Mouse (Mus musculus): ENCODE data around the gene Bcl7c. TPM values are rescaled to one million over a fixed set of nuclear protein-coding genes. Genes with fewer than 3 reads are reported as not detected.

Bcl7c gene
- polyA plus RNA-seq (2015; fragmentation: Nextera tagmentation; extraction: Ambion mirVana), result 36.9 and 37.5 TPM in 2 replicates

GRCm38 (mm10) chr7:127708207-127709078 lies at the start of gene Bcl7c:
Gene Bcl7c (minus strand): TSS chr7:127708933.
- H3K4me3 ChIP-seq (ENCODE audit: low read length), result peak within 1 kb of the TSS; percentile 82
- H3K4me2 ChIP-seq (ENCODE audit: low read depth, low read length), result peak within 1 kb of the TSS; percentile 84
- peak within 1 kb of the TSS; percentile 93 for H3K9ac ChIP-seq (ENCODE audit: low read length)
- peak within 1 kb of the TSS; percentile 98 for H3K27ac ChIP-seq (ENCODE audit: low read length)
- no peaks in the 10 kb centered on the region for H3K27me3 ChIP-seq (ENCODE audit: control insufficient read depth, insufficient read depth, low read length)
- peaks cover 18% of the 10 kb centered on the region for H3K36me3 ChIP-seq (ENCODE audit: control insufficient read depth, insufficient read depth)
- peaks cover 29% of the 10 kb centered on the region for H3K4me1 ChIP-seq (ENCODE audit: control insufficient read depth, insufficient read depth, low read length)
- WGBS, result 1% methylated on average over 88 of the region's 90 CpGs
- no peaks in the 10 kb centered on the region for H3K9me3 ChIP-seq (replicated peaks; ENCODE audit: control insufficient read depth, low read length)
- peak; percentile 85 for ATAC-seq (replicated peaks; ENCODE audit: extremely low read depth, insufficient read depth, low FRiP score)

DNA sequence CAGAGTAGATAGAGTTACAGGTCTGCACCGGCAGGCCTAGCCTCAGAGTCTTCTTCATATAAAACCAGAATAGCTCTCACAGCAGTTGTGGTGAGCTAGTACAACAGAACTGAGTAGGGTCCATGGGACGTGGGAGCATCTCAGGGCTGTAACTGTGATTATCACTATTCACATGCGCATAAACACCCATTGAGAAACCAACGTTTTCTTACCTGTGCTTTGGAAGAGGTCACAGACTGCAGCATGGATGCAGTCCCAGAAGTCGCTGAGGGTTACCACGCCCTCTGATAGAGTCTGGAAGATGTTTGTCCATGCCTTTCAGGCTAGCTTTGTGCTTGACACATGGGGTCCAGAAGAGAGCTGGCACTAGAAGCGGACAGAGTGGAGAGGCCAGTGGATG lies 45.0 kb upstream of the Bcl7c start:
- no peaks in the 10 kb centered on the region for H3K4me1 ChIP-seq (ENCODE audit: control insufficient read depth, insufficient read depth, low read length)
- no peak for ATAC-seq (replicated peaks; ENCODE audit: extremely low read depth, insufficient read depth, low FRiP score)
- no peaks in the 10 kb centered on the region for H3K9me3 ChIP-seq (replicated peaks; ENCODE audit: control insufficient read depth, low read length)
- H3K9ac ChIP-seq (ENCODE audit: low read length), result no peak overlapping the region
- no peak overlapping the region for H3K27ac ChIP-seq (ENCODE audit: low read length)
- peaks cover 40% of the 10 kb centered on the region for H3K36me3 ChIP-seq (ENCODE audit: control insufficient read depth, insufficient read depth)
- WGBS, result 89% methylated on average over 7 of the region's 7 CpGs
- H3K27me3 ChIP-seq (ENCODE audit: control insufficient read depth, insufficient read depth, low read length), result no peaks in the 10 kb centered on the region
- H3K4me2 ChIP-seq (ENCODE audit: low read depth, low read length), result no peak overlapping the region
- H3K4me3 ChIP-seq (ENCODE audit: low read length), result no peak overlapping the region

DNA sequence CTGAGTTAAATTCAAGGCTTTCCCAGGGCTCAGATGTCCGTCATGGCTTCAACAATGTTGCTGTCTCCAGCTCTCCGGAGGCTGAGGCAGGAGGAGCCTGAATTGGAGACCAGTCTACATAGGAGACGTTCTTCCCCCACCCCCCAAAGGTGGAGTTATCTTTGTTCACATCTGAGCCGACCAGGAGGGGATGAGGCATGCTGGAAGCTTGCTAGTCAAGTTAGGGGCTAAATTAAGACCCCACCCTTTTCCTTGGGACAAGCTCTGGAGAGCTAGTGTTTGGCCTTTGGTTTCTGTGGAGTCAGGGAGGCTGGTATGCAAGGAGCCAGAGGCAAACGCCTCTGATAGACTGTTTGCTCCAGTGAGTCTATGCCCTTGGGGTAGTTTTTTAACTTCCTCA lies 44.4 kb upstream of the Bcl7c start:
- no peak for ATAC-seq (replicated peaks; ENCODE audit: extremely low read depth, insufficient read depth, low FRiP score)
- H3K27ac ChIP-seq (ENCODE audit: low read length), result no peak overlapping the region
- H3K36me3 ChIP-seq (ENCODE audit: control insufficient read depth, insufficient read depth), result peaks cover 40% of the 10 kb centered on the region

DNA sequence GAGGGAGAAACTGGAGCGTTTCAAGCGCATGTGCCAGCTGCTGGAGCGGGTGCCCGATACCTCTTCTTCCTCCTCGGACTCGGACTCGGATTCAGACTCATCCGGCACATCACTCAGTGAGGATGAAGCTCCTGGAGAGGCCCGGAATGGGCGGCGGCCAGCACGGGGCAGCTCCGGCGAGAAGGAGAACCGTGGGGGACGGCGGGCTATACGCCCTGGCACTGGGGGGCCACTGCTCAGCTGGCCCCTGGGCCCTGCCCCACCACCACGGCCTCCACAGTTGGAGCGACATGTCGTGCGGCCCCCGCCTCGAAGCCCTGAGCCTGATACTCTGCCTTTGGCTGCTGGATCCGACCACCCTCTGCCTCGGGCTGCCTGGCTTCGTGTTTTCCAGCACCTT lies 43.3 kb upstream of the Bcl7c start:
- H3K36me3 ChIP-seq (ENCODE audit: control insufficient read depth, insufficient read depth), result peaks cover 40% of the 10 kb centered on the region
- ATAC-seq (replicated peaks; ENCODE audit: extremely low read depth, insufficient read depth, low FRiP score), result no peak
- H3K9ac ChIP-seq (ENCODE audit: low read length), result no peak overlapping the region

More for the DNA sequence above, 44.4 kb upstream of the Bcl7c start:
- Histone ChIP-seq H3K4me3 (ENCODE audit: low read length) (no peak overlapping the region), H3K27me3 (ENCODE audit: control insufficient read depth, insufficient read depth, low read length) (no peaks in the 10 kb centered on the region), H3K4me1 (ENCODE audit: control insufficient read depth, insufficient read depth, low read length) (no peaks in the 10 kb centered on the region), H3K9ac (ENCODE audit: low read length) (no peak overlapping the region), H3K9me3 (replicated peaks; ENCODE audit: control insufficient read depth, low read length) (no peaks in the 10 kb centered on the region), H3K4me2 (ENCODE audit: low read depth, low read length) (no peak overlapping the region)
- WGBS, result 72% methylated on average over 5 of the region's 5 CpGs

DNA sequence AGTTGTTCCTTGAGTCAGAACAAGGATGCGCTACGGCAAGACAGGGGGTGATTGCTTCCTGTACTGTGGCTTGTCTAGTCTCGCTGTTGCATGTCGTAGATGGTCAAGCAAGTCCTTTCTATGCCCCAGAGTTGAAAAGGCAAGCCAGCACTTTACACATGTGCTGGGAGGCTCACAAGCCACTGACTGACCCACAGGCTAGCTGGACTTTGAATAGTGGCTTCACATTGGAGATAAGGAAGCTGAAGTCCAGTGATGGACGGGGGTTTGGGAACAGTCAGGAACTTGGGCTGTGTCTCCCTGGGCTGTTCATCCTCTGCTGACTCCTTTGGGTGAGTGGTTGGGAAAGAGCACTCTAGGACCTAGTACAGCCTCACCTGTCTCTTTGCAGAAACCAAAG lies 42.9 kb upstream of the Bcl7c start:
- H3K4me3 ChIP-seq (ENCODE audit: low read length), result no peak overlapping the region
- no peak overlapping the region for H3K9ac ChIP-seq (ENCODE audit: low read length)
- WGBS, result 88% methylated on average over 5 of the region's 5 CpGs
- peaks cover 40% of the 10 kb centered on the region for H3K36me3 ChIP-seq (ENCODE audit: control insufficient read depth, insufficient read depth)
- H3K9me3 ChIP-seq (replicated peaks; ENCODE audit: control insufficient read depth, low read length), result no peaks in the 10 kb centered on the region
- no peak overlapping the region for H3K4me2 ChIP-seq (ENCODE audit: low read depth, low read length)
- H3K27ac ChIP-seq (ENCODE audit: low read length), result no peak overlapping the region
- ATAC-seq (replicated peaks; ENCODE audit: extremely low read depth, insufficient read depth, low FRiP score), result no peak
- peaks cover 7% of the 10 kb centered on the region for H3K4me1 ChIP-seq (ENCODE audit: control insufficient read depth, insufficient read depth, low read length)
- no peaks in the 10 kb centered on the region for H3K27me3 ChIP-seq (ENCODE audit: control insufficient read depth, insufficient read depth, low read length)

More for the DNA sequence above, 43.3 kb upstream of the Bcl7c start:
- H3K4me1 ChIP-seq (ENCODE audit: control insufficient read depth, insufficient read depth, low read length), result peaks cover 6% of the 10 kb centered on the region
- no peaks in the 10 kb centered on the region for H3K27me3 ChIP-seq (ENCODE audit: control insufficient read depth, insufficient read depth, low read length)
- H3K27ac ChIP-seq (ENCODE audit: low read length), result no peak overlapping the region
- H3K9me3 ChIP-seq (replicated peaks; ENCODE audit: control insufficient read depth, low read length), result no peaks in the 10 kb centered on the region
- no peak overlapping the region for H3K4me2 ChIP-seq (ENCODE audit: low read depth, low read length)
- WGBS, result 95% methylated on average over 27 of the region's 27 CpGs
- H3K4me3 ChIP-seq (ENCODE audit: low read length), result no peak overlapping the region

DNA sequence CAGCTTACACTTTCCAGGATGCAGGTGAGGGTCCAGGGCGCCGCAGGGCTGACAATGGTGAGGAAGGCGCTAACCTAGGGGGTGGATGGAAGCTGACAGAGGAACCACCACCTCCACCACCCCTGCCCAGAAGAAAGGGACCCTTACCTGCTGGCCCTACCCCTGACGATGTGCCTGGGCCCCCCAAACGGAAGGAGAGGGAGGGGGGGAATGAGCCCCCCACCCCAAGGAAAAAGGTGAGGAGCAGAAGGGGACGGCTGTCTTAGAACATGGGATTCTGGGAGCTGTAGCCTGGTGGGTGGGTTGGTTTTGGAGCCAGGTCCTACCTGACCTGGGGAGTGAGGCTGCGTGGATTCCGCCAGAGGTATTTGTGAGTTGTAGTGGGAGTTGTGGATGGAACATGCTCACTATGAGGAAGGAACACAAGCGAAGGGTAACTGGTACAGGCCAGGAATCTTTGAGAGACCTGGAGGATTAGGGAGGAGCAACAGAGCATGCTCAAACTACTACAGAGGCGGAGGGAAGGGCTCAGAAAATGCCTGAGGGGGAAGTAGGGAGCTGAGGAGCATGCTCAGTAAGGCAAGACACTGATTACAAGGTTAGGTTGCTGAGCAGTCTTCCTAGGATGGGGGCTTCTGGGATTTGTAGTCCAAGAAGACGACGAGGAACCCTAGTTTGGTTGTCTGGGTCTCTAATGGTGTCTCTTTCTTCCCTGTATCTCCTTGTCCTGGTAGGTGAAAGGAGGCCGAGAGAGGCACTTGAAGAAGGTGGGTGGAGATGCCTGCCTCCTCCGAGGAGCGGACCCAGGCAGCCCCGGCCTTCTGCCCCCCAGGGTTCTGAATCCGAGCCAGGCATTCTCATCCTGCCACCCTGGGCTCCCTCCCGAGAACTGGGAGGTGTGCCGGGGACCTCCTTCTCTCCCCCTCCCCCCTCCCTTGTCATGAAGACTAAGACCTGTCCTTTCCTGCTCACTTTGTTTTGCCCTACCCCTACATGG lies 41.7 kb upstream of the Bcl7c start:
- H3K27me3 ChIP-seq (ENCODE audit: control insufficient read depth, insufficient read depth, low read length), result no peaks in the 10 kb centered on the region
- H3K4me2 ChIP-seq (ENCODE audit: low read depth, low read length), result no peak overlapping the region
- H3K9ac ChIP-seq (ENCODE audit: low read length), result no peak overlapping the region
- 84% methylated on average over 19 of the region's 19 CpGs for WGBS
- H3K36me3 ChIP-seq (ENCODE audit: control insufficient read depth, insufficient read depth), result peaks cover 40% of the 10 kb centered on the region
- ATAC-seq (replicated peaks; ENCODE audit: extremely low read depth, insufficient read depth, low FRiP score), result no peak
- H3K4me1 ChIP-seq (ENCODE audit: control insufficient read depth, insufficient read depth, low read length), result peaks cover 7% of the 10 kb centered on the region
- H3K4me3 ChIP-seq (ENCODE audit: low read length), result no peak overlapping the region
- H3K27ac ChIP-seq (ENCODE audit: low read length), result no peak overlapping the region
- no peaks in the 10 kb centered on the region for H3K9me3 ChIP-seq (replicated peaks; ENCODE audit: control insufficient read depth, low read length)

DNA sequence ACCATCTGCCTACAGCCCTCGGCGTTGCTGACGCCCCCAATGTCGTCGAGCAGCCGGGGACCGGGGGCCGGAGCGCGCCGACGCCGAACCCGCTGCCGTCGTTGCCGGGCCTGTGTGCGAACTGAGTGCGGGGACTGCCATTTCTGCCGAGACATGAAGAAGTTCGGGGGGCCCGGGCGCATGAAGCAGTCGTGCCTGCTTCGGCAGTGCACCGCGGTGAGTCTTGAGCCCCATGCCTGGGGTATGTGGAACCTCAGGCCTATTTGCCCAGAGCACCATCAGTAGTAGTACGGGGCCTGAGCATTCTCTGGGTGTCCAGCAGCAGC lies 39.5 kb upstream of the Bcl7c start:
- Histone ChIP-seq H3K9ac (ENCODE audit: low read length) (no peak overlapping the region), H3K36me3 (ENCODE audit: control insufficient read depth, insufficient read depth) (peaks cover 35% of the 10 kb centered on the region), H3K27ac (ENCODE audit: low read length) (no peak overlapping the region), H3K27me3 (ENCODE audit: control insufficient read depth, insufficient read depth, low read length) (no peaks in the 10 kb centered on the region), H3K4me1 (ENCODE audit: control insufficient read depth, insufficient read depth, low read length) (peaks cover 7% of the 10 kb centered on the region), H3K9me3 (replicated peaks; ENCODE audit: control insufficient read depth, low read length) (no peaks in the 10 kb centered on the region), H3K4me2 (ENCODE audit: low read depth, low read length) (no peak overlapping the region), H3K4me3 (ENCODE audit: low read length) (no peak overlapping the region)
- no peak for ATAC-seq (replicated peaks; ENCODE audit: extremely low read depth, insufficient read depth, low FRiP score)
- WGBS, result 92% methylated on average over 21 of the region's 28 CpGs

GRCm38 (mm10) chr7:127747559-127748234 lies 39.0 kb upstream of the Bcl7c start:
- WGBS, result 55% methylated on average over 6 of the region's 6 CpGs
- Histone ChIP-seq H3K9ac (ENCODE audit: low read length) (peak overlapping the region; percentile 82), H3K36me3 (ENCODE audit: control insufficient read depth, insufficient read depth) (peaks cover 30% of the 10 kb centered on the region), H3K4me1 (ENCODE audit: control insufficient read depth, insufficient read depth, low read length) (peaks cover 7% of the 10 kb centered on the region), H3K27ac (ENCODE audit: low read length) (peak overlapping the region; percentile 93), H3K27me3 (ENCODE audit: control insufficient read depth, insufficient read depth, low read length) (no peaks in the 10 kb centered on the region), H3K4me3 (ENCODE audit: low read length) (peak overlapping the region; percentile 63), H3K4me2 (ENCODE audit: low read depth, low read length) (peak overlapping the region; percentile 98), H3K9me3 (replicated peaks; ENCODE audit: control insufficient read depth, low read length) (no peaks in the 10 kb centered on the region)
- ATAC-seq (replicated peaks; ENCODE audit: extremely low read depth, insufficient read depth, low FRiP score), result no peak

Measured in heart, embryonic 16.5 days (tissue).